Mouse (Mus musculus) megakaryocyte progenitor cell, adult 5-6 weeks (primary cell): ENCODE results near the gene Dcst2. TPM values are rescaled to one million over a fixed set of nuclear protein-coding genes. Genes with fewer than 3 reads are reported as not detected.

ENCODE experiments used
- ATAC-seq: replicated peaks from 2 replicates; pipeline ENCODE4 v1.8.0; 2016; ENCODE audit warnings: mild to moderate bottlenecking, moderate TSS enrichment, inconsistent platforms; ENCODE audit not compliant: poor library complexity
- total RNA-seq, 2 experiments: library from RNA; stranded (forward) in 1 of 2; stranded (reverse) in 1 of 2; fragments of 157-497, 149-512 nt in 1 of 2; fragments of 200-1000 nt in 1 of 2; gene quantifications; 2 replicates each; pipeline versions ENCODE4 v1.2.3 to v1.2.4; 2015 to 2017

Dcst2 gene
- total RNA-seq, 2 experiments from 2014 or later: not detected

GRCm38 (mm10) chr3:89408448-89408847 is 46.7 kb downstream of the Dcst2 start:
- no peak for ATAC-seq

DNA sequence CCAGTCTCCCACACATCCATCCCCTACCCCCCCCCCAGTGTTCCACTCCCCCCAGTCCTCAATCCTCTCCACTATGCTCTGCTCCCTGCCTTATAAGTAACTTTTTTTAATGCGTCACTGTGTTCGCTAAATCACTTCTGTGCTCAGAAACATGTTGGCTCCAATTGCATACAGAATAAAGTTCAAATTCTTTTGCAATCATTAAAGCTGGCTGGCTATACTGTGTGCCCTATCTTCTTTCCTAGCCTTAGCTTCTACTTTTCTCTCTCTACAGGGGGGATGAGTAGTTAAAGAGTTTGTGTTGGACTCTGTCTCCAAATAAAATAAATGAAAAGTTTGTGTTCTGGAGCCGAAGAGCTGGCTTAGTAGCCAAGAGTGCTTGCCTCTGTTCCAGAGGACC is 47.9 kb downstream of the Dcst2 start:
- ATAC-seq: no peak

- ATAC-seq: no peak
These were observed 49.1 kb downstream of the Dcst2 start for GRCm38 (mm10) chr3:89410864-89411263.

DNA sequence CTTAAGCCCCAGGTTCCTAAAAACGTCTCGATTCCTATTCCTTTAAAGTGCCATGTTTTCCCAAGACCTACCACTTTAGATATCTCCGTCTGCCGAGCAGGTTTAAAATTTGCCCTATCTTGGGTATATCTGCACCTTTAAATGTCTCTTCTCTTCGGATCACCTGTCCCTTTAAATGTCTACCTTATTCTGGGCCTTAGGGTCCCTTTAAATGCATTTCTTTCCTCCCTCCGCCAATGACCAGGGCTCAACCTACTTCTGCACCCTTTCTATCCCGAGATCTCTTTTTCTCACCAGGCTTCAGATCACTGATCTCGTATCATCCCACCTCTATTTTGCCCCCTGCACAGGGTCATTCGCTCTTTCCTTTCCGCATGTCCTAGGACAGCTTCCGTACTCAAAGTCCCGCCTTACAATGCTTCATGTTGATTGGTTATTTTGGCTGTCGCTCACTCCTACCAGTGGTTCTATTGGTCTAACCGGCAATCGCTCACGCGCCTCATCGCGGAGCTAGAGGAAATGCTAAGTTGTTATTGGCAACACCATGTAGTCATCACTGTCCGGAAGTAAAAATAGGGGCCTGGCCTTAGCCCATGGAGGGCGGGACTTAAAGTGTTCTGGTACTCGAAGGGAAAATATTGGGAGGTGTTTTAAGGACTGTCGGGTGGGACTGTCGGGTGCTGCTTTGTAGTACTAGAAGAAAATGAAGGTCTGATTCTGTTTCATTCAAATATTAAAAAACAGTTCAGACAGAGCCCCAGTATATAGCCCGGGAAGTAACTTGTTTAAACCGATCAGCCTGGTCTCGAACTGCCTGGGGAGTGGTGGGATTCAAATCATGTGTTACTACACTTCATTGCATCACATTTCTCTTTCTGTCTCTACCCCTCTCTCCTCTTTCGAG is 50.0 kb downstream of the Dcst2 start, which contains the start of gene Flad1:
Flad1 (minus strand) TSS at position 381 of the 904 bp plus-strand sequence.
- peak; percentile 100 for ATAC-seq

GRCm38 (mm10) chr3:89416158-89416557 is 54.4 kb downstream of the Dcst2 start:
- ATAC-seq: no peak

GRCm38 (mm10) chr3:89417131-89417530 is 55.4 kb downstream of the Dcst2 start:
- ATAC-seq: no peak

GRCm38 (mm10) chr3:89417840-89418169 is 56.0 kb downstream of the Dcst2 start:
- ATAC-seq: peak; percentile 15; the same call in 1 of the 2 replicates

- ATAC-seq: peak; percentile 86
These were observed 56.5 kb downstream of the Dcst2 start, which contains the start of the genes Cks1b and Shc1 for GRCm38 (mm10) chr3:89418170-89418860. Gene Cks1b, minus strand, starts transcription at chr3:89418383. Gene Shc1, plus strand, starts transcription at chr3:89418443.

DNA sequence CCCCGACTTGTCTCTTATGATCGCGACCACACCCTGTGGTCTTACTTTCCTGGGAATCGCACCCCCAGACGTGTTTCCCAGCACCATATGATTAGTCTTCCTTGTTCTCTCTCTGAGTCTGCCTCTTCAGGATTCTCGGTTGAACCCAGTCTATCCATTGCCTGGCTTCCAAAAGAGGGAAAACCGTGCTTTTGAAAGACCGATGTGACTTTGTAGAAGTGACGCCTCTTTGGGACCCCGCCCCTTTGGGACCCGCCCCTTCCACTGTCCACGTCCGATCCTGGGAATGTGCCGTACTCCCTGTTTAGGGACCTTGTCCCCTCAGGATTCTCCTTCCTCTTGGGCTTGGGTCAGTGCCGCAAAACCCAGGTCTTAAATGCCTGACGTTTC is 57.1 kb downstream of the Dcst2 start:
- no peak for ATAC-seq

DNA sequence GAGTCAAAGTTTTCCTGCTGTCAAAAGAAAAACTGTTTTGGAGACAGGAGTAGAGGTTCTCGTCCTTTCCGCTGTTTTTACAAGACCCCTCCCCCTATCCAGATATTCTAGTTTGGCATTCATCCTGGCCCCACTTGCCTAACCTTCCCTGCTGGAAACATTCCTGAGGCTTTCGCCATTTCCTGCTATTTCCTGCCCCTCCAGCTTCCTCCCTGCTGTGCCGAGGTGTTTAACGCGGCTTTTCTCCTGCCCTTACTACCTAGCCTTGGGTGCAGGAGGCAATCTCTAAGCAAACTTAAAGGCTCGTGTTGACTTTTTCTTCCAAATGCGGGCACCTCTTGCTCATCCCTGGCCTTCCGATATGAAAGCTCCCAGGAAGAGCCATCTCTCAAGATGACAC is 57.8 kb downstream of the Dcst2 start:
- no peak for ATAC-seq

DNA sequence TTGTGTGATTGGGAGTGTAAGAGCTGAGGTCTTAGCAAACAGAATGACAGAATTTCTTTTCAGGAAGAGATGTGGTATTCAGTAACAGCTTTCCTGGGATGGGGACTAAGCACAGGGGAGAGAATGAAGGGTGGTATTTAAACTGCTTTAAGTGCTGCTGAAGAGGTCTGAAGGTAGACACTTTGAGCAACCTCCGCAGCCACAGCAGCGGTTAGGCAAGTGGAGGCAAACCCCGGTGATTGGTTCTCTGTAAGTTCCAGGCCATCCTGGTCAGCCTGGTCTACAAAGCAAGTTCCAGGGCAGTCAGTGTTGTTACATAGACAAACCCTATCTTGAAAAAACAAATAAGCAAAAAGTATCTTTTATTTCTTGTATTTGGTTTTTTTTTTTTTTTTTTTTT is 58.2 kb downstream of the Dcst2 start:
- ATAC-seq: no peak

DNA sequence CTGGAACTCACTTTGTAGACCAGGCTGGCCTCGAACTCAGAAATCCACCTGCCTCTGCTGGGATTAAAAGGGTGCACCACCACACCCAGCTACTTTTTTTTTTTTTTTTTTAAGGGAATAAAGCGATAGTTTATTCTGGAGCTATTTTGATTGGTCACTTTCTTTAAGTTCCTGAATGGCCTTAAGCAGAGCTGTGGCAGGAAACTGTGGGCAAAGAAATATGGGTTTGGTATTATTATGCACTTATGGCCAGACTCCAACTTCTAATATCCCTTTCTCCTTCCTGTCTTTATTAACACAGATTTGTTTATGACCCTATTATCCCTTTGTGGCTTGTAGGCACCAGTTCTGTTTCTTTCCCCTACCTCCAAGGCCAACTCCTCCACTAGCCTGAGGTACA is 58.6 kb downstream of the Dcst2 start:
- ATAC-seq: no peak

- ATAC-seq: peak; percentile 45
These were observed 59.4 kb downstream of the Dcst2 start for GRCm38 (mm10) chr3:89421002-89421774.

DNA sequence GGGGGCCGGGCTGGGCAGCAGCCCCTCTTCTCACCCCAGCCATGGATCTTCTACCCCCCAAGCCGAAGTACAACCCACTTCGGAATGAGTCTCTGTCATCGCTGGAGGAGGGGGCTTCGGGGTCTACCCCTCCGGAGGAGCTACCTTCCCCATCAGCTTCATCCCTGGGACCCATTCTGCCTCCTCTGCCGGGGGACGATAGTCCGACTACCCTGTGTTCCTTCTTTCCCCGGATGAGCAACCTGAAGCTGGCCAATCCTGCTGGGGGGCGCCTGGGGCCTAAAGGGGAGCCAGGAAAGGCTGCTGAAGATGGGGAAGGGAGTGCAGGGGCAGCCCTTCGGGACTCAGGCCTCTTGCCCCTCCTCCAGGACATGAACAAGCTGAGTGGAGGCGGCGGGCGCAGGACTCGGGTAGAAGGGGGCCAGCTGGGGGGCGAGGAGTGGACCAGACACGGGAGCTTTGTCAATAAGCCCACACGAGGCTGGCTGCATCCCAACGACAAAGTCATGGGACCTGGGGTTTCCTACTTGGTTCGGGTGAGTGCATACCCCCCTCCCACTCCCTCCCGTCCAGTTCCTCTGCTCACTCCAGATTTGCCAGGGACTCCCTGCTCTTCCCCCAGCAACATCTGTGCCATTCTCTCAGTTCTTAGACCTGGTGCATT is 60.2 kb downstream of the Dcst2 start:
- no peak for ATAC-seq

DNA sequence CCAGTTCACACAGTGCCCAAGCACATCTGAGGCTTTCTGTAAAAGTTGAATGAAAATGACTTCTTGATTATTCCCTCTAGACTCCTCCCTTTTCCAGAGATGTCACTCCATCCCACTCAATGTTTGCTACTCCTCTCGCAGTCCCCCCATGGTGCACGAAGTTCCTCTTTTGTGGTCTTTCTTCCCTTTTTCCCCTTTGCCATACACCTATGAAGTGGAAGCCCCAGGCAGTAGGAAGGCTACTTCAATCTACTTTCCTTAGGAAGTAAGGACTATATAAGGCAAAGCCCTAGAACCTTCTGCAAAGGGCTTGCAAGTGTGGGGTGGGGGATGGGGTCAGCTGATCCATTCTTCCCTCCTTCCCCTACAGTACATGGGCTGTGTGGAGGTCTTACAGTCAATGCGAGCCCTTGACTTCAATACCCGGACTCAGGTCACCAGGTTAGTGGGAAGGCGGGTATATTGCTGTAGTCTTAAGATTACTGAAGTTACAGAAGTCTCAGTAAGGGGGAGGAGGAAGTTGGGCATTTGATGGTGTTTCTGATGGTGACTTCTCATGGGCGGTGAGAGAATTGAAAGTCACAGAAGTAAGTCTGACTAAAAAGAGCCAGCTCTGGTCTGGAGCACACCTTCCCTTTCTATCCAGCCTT is 60.9 kb downstream of the Dcst2 start:
- ATAC-seq: no peak

- ATAC-seq: no peak
These were observed 62.8 kb downstream of the Dcst2 start for GRCm38 (mm10) chr3:89424416-89425140.

DNA sequence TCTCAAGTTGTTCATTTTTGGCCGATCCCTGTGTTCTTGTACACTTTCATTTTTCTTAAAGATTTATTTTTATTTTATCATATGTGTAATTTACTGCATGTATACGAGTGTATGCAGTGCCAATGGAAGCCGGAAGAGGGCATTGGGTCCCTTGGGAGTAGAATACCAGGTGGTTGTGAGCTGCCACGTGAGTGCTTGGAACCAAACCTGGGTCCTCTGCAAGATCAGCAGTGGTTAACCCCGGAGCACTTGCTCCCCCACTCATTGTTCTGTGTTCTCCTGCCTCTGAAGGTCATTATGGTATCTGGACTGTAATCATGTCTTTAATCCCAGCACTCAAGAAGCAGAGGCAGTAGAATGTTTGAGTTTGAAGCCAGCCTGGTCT is 63.4 kb downstream of the Dcst2 start:
- ATAC-seq: no peak

DNA sequence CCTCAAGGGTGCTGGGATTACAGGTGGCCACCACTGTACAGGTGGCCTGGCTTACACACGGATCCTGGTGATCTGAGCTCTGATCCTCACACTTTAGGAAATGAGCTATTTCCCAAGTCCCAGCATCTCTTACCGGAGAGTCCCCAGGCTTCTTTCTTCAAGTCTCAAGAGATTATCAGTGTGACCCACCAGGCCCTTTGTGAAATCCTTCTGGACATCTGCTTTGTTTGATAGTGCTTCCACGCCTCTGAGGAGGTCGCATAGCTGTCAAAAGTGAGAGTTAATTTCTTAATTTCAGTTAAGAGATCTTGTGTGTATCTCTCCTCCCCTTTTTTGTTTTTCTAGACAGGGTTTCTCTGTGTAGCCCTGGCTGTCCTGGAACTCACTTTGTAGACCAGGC is 64.1 kb downstream of the Dcst2 start:
- ATAC-seq: peak; percentile 33
